8 mouse cellular contexts compared by ENCODE assay signal in genomic region chr1:164151387-164152088, GRCm38 (mm10). TPM values are rescaled to one million over a fixed set of nuclear protein-coding genes. Genes with fewer than 3 reads are reported as not detected.
DNase-seq lines count a peak whose midpoint lies in the region; ATAC-seq and TF ChIP-seq lines count a peak whose summit lies in the region.

Gene F5, plus strand, starts transcription at chr1:164151838.

- 13% methylated on average over 16 of the region's 16 CpGs for WGBS in lung, embryonic 14.5 days
- 8% methylated on average over 16 of the region's 16 CpGs for WGBS in embryonic facial prominence, embryonic 10.5 days
- WGBS in neural tube, embryonic 15.5 days = 9% methylated on average over 16 of the region's 16 CpGs

- 0 out of 2 replicates have a peak, but pooled peaks cover 3% of the 10 kb centered on the region for H3K27me3 ChIP-seq in lung, embryonic 14.5 days (ENCODE audit: insufficient read depth, low read length)
- peaks cover 10% of the 10 kb centered on the region; the same call in 1 of the 2 replicates for H3K27me3 ChIP-seq in embryonic facial prominence, embryonic 10.5 days (replicated peaks; ENCODE audit: low read depth, poor library complexity, severe bottlenecking)
- H3K27me3 ChIP-seq in neural tube, embryonic 15.5 days (replicated peaks) = no peaks in the 10 kb centered on the region

- H3K27ac ChIP-seq in lung, embryonic 14.5 days (ENCODE audit: low read depth) = no peak within 1 kb of the TSS
- H3K27ac ChIP-seq in embryonic facial prominence, embryonic 10.5 days (replicated peaks) = 0 out of 2 replicates have a peak within 1 kb of the TSS, but pooled peaks have one; percentile 7
- no peak within 1 kb of the TSS for H3K27ac ChIP-seq in neural tube, embryonic 15.5 days (replicated peaks)

- 0 out of 2 replicates have a peak within 1 kb of the TSS, but pooled peaks have one; percentile 12 for H3K4me2 ChIP-seq in lung, embryonic 14.5 days
- peak within 1 kb of the TSS; percentile 30; the same call in 1 of the 2 replicates for H3K4me2 ChIP-seq in neural tube, embryonic 15.5 days

- no peaks in the 10 kb centered on the region for H3K36me3 ChIP-seq in lung, embryonic 14.5 days (ENCODE audit: insufficient read depth)
- H3K36me3 ChIP-seq in embryonic facial prominence, embryonic 10.5 days (replicated peaks) = no peaks in the 10 kb centered on the region
- H3K36me3 ChIP-seq in neural tube, embryonic 15.5 days = no peaks in the 10 kb centered on the region

- no peak within 1 kb of the TSS for H3K4me3 ChIP-seq in lung, embryonic 14.5 days (ENCODE audit: low read depth, low read length)
- peak within 1 kb of the TSS; percentile 29 for H3K4me3 ChIP-seq in embryonic facial prominence, embryonic 10.5 days
- H3K4me3 ChIP-seq in neural tube, embryonic 15.5 days (replicated peaks) = no peak within 1 kb of the TSS

- ATAC-seq in lung, embryonic 14.5 days (ENCODE audit: insufficient read depth) = peak; percentile 41; the same call in 1 of the 2 replicates
- no peak for ATAC-seq in neural tube, embryonic 15.5 days (ENCODE audit: low FRiP score)

- H3K9me3 ChIP-seq in lung, embryonic 14.5 days (ENCODE audit: low read depth, low read length) = no peaks in the 10 kb centered on the region
- H3K9me3 ChIP-seq in embryonic facial prominence, embryonic 10.5 days = no peaks in the 10 kb centered on the region
- H3K9me3 ChIP-seq in neural tube, embryonic 15.5 days (replicated peaks) = no peaks in the 10 kb centered on the region

- no peak for TF ChIP-seq CTCF in lung, embryonic 14.5 days (IDR thresholded peaks at IDR 0.05; ENCODE audit: low read depth)

- 0 out of 2 replicates have a peak, but pooled peaks cover 4% of the 10 kb centered on the region for H3K4me1 ChIP-seq in lung, embryonic 14.5 days (ENCODE audit: insufficient read depth)
- H3K4me1 ChIP-seq in embryonic facial prominence, embryonic 10.5 days = peaks cover 9% of the 10 kb centered on the region
- H3K4me1 ChIP-seq in neural tube, embryonic 15.5 days = no peaks in the 10 kb centered on the region

- H3K9ac ChIP-seq in lung, embryonic 14.5 days = no peak within 1 kb of the TSS
- H3K9ac ChIP-seq in neural tube, embryonic 15.5 days (replicated peaks) = no peak within 1 kb of the TSS; the same call in 1 of the 2 replicates

- no peak for DNase-seq in lung, embryonic 14.5 days
- DNase-seq in lung, postnatal 4 days = no peak
- peak; percentile 17 for DNase-seq in embryonic facial prominence, embryonic 10.5 days (ENCODE audit: low spot score)
- DNase-seq in kidney, postnatal 36 days = peak; percentile 14 to 56
- DNase-seq in cerebellum, adult 11 months = no peak
- DNase-seq in layer of hippocampus, adult 8-10 months (ENCODE audit: low spot score in 2 of 2) = no peak
- DNase-seq in gastrocnemius, postnatal 25 days = no peak

RNA-seq across cellular contexts. Expression of gene F5, which starts in this region (rescaled TPM):
- 0.42 and 0.53 TPM in 2 replicates for polyA plus RNA-seq in lung, embryonic 14.5 days (2014; fragmentation: Nextera tagmentation; extraction: Ambion mirVana)
- polyA plus RNA-seq in embryonic facial prominence, embryonic 10.5 days (2016; fragmentation: Nextera tagmentation; extraction: Ambion mirVana) = 0.37 and 0.41 TPM in 2 replicates
- 0.10 and 0.26 TPM in 2 replicates for polyA plus RNA-seq in neural tube, embryonic 15.5 days (2015; fragmentation: Nextera tagmentation; extraction: Ambion mirVana)
- 1 to 10 TPM in 2 of 4 experiments, under 1 TPM in 2; 0.26 to 1.8 (median 0.95) TPM for total RNA-seq in layer of hippocampus, adult 8-10 months (2022)
- total RNA-seq in gastrocnemius, postnatal 25 days (2021) = under 1 TPM; 0.05 to 0.19 TPM

Comparison
In these comparisons a context has a peak if more than half of its experiments do, and no peak if none do; other contexts are left out.
1. Peak in ATAC-seq and H3K4me2 ChIP-seq in lung, embryonic 14.5 days; RNA of the gene not detected or under 1 TPM.
2. Peak in DNase-seq, H3K4me3 ChIP-seq and H3K27ac ChIP-seq in embryonic facial prominence, embryonic 10.5 days; RNA of the gene not detected or under 1 TPM.
3. DNase-seq: peak in kidney, postnatal 36 days (2 of 2); none in lung, embryonic 14.5 days (single experiment), lung, postnatal 4 days (0 of 2), cerebellum, adult 11 months (single experiment), layer of hippocampus, adult 8-10 months (0 of 2) and gastrocnemius, postnatal 25 days (single experiment).